Mouse (Mus musculus) heart, embryonic 16.5 days (tissue): ENCODE results near the gene Tnr. TPM values are rescaled to one million over a fixed set of nuclear protein-coding genes. Genes with fewer than 3 reads are reported as not detected.

Experiments
- ATAC-seq: fragments of 200-750 bp; cut with Nextera tagmentation; replicated peaks from 2 replicates; pipeline ENCODE4 v1.8.0; 2017; ENCODE audit warnings: moderate number of reproducible peaks; ENCODE audit not compliant: insufficient read depth, low FRiP score; ENCODE audit errors: extremely low read depth
- H3K27ac ChIP-seq: fragments of 300-500 bp; sonication (generic); 2 replicates; pipeline ENCODE4 v1.5.1; 2014; ENCODE audit warnings: mild to moderate bottlenecking, low read length, control low read depth, moderate library complexity
- H3K27me3 ChIP-seq: fragments of 300-500 bp; sonication (generic); 2 replicates; pipeline ENCODE4 v1.6.1; 2014; ENCODE audit warnings: low read length, mixed read lengths; ENCODE audit not compliant: control insufficient read depth, insufficient read depth
- H3K36me3 ChIP-seq: fragments of 300-500 bp; sonication (generic); 2 replicates; pipeline ENCODE4 v1.6.1; 2014; ENCODE audit not compliant: control insufficient read depth, insufficient read depth
- H3K4me1 ChIP-seq: fragments of 300-500 bp; sonication (generic); 2 replicates; pipeline ENCODE4 v1.6.1; 2014; ENCODE audit warnings: low read length, mixed read lengths; ENCODE audit not compliant: control insufficient read depth, insufficient read depth
- H3K4me2 ChIP-seq: fragments of 300-500 bp; sonication (generic); 2 replicates; pipeline ENCODE4 v1.6.1; 2014; ENCODE audit warnings: low read depth, mild to moderate bottlenecking, control low read depth, low read length
- H3K4me3 ChIP-seq: fragments of 300-500 bp; sonication (generic); 2 replicates; pipeline ENCODE4 v1.5.1; 2014; ENCODE audit warnings: mild to moderate bottlenecking, control low read depth, low read length
- H3K9ac ChIP-seq: fragments of 300-500 bp; sonication (generic); 2 replicates; pipeline ENCODE4 v1.6.1; 2014; ENCODE audit warnings: low read length, control low read depth
- H3K9me3 ChIP-seq: fragments of 300-500 bp; sonication (generic); replicated peaks from 2 replicates; pipeline ENCODE4 v1.6.1; 2016; ENCODE audit warnings: low read length; ENCODE audit not compliant: control insufficient read depth
- WGBS: fragments of 180-500 bp; shearing (Covaris S2); extraction: QIAGEN DNeasy Blood & Tissue Kit; methylation state at CpG from one replicate; pipeline ENCODE4 v1.1.7; 2014; 5-methylcytosine and 5-hydroxymethylcytosine counted together
- polyA plus RNA-seq: library from polyadenylated mRNA; unstranded; fragments of >200 nt; fragmentation: Nextera tagmentation; extraction: Ambion mirVana; gene quantifications from 2 replicates; pipeline ENCODE4 v1.2.1, GENCODE M21; 2015

Gene Tnr
- polyA plus RNA-seq, 1 experiment from 2014 or later = 0.32 TPM

DNA sequence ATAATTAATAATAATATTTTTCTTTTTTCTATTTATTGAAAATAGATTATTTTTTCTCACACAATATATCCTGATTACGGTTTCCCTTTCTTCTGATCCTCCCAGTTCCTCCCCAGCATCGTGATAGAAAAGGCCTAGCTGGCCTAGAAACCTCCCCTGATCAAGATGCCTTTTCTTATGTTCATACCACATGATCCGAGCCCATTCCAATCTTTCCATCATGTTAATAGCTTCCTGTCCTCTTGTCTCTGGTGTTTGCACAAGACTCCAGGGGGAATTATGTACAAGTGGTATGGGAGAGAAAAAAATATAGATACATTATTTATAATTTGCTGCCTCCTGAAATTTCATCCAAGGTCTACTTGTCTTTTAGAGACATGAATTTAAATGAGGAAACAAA, 377.1 kb downstream of the Tnr start:
- Histone ChIP-seq H3K36me3 (no peaks in the 10 kb centered on the region), H3K4me3 (no peak overlapping the region), H3K27me3 (no peaks in the 10 kb centered on the region), H3K27ac (no peak overlapping the region), H3K9me3 (no peaks in the 10 kb centered on the region), H3K4me1 (no peaks in the 10 kb centered on the region), H3K9ac (no peak overlapping the region), H3K4me2 (no peak overlapping the region)
- 57% methylated on average over 3 of the region's 3 CpGs for WGBS
- no peak for ATAC-seq

DNA sequence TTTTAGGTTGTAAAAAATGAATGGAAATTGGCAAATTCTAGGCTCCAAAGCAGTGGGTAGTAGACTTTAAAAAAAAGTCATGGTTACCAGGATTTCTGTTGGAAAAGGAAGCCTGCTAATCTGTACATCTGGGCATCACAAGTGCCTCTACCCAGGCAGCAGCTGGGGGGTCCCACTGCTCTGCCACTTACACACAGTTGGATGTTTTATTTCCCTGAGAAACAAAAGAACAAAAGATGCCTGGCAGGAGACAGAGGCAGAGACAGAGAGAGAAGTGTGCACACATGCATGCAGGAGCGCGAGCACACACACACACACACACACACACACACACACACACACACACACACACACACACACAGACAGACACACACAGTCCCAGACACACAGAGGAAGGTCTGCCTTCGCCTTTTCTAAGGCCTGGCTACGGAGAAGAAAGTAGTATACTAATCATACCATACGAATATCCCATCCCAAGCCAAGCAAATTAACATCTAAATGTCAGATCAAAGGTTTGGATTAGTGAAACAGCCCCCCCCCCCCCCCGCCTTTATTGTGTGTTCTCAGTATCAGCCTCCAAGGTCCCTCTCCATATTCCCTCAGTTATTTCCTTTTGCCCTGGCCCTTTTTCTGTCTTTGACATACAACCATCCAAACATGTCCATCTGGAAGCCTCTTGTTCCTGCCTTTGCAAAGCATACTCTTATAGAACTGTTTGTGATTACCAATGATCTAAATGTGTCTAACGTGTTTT, 378.0 kb downstream of the Tnr start:
- H3K9ac ChIP-seq = no peak overlapping the region

DNA sequence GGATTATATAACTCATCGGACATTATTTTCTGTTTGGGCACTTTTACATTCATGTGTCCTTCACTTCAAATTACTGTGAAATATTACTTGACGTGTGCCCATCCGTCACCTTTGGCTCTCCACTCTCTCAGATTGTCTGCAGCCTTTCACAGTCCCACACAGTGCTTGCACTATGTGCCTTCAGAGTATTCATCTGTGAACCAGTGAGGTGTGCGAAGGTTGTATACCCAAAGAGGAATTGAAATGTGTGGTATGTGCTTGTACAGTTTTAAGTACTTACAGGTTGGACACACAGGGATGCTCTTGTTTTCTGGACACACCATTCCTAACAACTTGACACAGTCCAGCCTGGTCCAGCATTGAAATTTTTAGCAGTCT, 378.5 kb downstream of the Tnr start:
- Histone ChIP-seq H3K36me3 (no peaks in the 10 kb centered on the region), H3K9ac (no peak overlapping the region), H3K9me3 (no peaks in the 10 kb centered on the region), H3K4me1 (no peaks in the 10 kb centered on the region), H3K27me3 (no peaks in the 10 kb centered on the region), H3K4me2 (no peak overlapping the region), H3K27ac (no peak overlapping the region), H3K4me3 (no peak overlapping the region)
- no peak for ATAC-seq
- WGBS = 87% methylated on average over 4 of the region's 4 CpGs

More for the DNA sequence above, 378.0 kb downstream of the Tnr start:
- Histone ChIP-seq H3K36me3 (no peaks in the 10 kb centered on the region), H3K27me3 (no peaks in the 10 kb centered on the region), H3K4me1 (no peaks in the 10 kb centered on the region), H3K9me3 (no peaks in the 10 kb centered on the region), H3K4me2 (no peak overlapping the region), H3K27ac (no peak overlapping the region), H3K4me3 (no peak overlapping the region)
- 72% methylated on average over 7 of the region's 7 CpGs for WGBS
- no peak for ATAC-seq

DNA sequence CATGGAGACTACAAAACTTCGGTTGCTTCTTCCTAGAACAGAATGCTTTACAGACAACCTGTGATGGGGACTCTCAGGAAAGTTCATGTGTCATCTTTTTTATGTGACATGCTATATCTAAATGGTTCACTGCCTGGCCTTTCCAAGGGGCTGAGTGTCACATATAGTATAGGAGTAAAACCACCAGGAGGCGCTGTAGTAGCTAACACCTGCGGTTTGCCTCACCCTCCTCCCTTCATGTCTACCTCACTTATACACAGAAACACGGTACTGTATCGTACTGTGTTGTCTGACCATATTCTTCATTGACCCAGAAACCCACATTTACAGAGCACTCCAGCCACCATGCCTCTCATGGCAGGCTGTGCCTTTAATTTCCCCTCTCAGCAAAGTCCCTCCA, 387.4 kb downstream of the Tnr start:
- 27% methylated on average over 5 of the region's 5 CpGs for WGBS
- H3K4me1 ChIP-seq = no peaks in the 10 kb centered on the region
- peak; percentile 69; the same call in 1 of the 2 replicates for ATAC-seq
- no peak overlapping the region for H3K27ac ChIP-seq
- H3K4me3 ChIP-seq = no peak overlapping the region
- H3K27me3 ChIP-seq = no peaks in the 10 kb centered on the region
- no peak overlapping the region for H3K9ac ChIP-seq
- no peaks in the 10 kb centered on the region for H3K36me3 ChIP-seq
- H3K4me2 ChIP-seq = no peak overlapping the region
- H3K9me3 ChIP-seq = no peaks in the 10 kb centered on the region

DNA sequence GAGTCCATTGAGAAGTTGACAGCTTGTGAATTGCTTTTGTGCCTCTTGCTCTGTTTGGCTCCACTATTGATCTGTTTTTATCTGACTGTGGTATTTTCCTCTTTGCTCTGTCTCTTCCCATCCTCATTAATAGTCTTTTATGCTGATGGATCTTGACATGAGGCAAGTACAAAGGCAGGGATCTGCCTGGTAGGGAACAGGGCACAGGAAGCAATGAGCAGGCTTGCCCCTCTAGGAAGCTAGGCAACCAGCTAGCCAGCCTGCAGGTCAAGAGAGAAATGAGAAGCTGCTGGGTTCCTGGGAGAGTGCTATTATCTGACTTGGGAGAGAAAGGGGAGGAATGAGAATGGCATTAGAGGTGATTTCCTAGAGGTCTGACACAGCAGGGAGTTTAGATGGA, 391.2 kb downstream of the Tnr start:
- H3K4me3 ChIP-seq = no peak overlapping the region
- H3K27me3 ChIP-seq = no peaks in the 10 kb centered on the region
- no peaks in the 10 kb centered on the region for H3K4me1 ChIP-seq
- H3K27ac ChIP-seq = no peak overlapping the region
- H3K4me2 ChIP-seq = no peak overlapping the region
- no peak overlapping the region for H3K9ac ChIP-seq
- no peak for ATAC-seq
- no peaks in the 10 kb centered on the region for H3K36me3 ChIP-seq
- H3K9me3 ChIP-seq = no peaks in the 10 kb centered on the region

DNA sequence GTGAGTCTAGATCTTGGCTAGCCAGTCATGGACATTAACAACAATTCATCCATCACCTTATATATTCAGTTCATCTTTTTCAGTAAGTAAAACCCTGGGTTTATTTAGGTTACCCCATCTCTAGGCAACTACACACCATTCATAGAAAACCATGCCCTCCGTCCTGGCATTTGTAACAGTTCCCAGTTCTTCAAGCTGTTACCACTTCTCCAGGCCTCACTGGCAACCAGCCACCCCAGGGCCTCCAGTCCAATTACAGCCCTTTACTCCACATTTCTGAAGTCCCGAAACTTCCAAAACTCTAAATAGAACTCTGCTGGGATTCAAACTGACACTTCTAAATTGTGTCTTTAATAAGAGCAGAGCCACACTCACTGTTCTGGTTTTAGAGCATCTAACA, 397.0 kb downstream of the Tnr start:
- 51% methylated on average over 2 of the region's 2 CpGs for WGBS
- no peaks in the 10 kb centered on the region for H3K27me3 ChIP-seq
- ATAC-seq = no peak
- no peak overlapping the region for H3K27ac ChIP-seq
- H3K9me3 ChIP-seq = no peaks in the 10 kb centered on the region
- H3K36me3 ChIP-seq = no peaks in the 10 kb centered on the region
- H3K4me3 ChIP-seq = no peak overlapping the region
- no peaks in the 10 kb centered on the region for H3K4me1 ChIP-seq
- no peak overlapping the region for H3K9ac ChIP-seq
- H3K4me2 ChIP-seq = no peak overlapping the region

DNA sequence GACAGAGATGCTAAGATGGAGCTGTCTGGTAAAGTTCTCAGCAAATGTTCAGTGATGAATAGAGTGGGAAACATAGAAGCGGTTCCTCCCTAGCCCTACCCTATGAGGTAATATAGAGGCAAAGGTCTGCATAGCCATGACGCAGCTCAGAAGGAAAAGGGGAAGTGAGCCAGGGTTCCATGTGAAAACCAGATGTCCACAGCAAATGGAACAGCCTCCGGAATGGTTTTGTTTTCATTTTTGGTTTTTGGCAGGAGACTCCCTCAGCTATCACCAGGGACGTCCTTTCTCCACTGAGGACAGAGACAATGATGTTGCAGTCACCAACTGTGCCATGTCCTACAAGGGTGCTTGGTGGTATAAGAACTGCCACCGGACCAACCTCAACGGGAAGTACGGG, 399.4 kb downstream of the Tnr start:
- H3K9me3 ChIP-seq = no peaks in the 10 kb centered on the region
- no peak overlapping the region for H3K4me3 ChIP-seq
- 72% methylated on average over 7 of the region's 7 CpGs for WGBS
- no peak overlapping the region for H3K4me2 ChIP-seq
- no peak overlapping the region for H3K9ac ChIP-seq
- H3K27me3 ChIP-seq = no peaks in the 10 kb centered on the region
- ATAC-seq = no peak; the same call in 1 of the 2 replicates
- no peak overlapping the region for H3K27ac ChIP-seq
- H3K36me3 ChIP-seq = no peaks in the 10 kb centered on the region
- no peaks in the 10 kb centered on the region for H3K4me1 ChIP-seq

DNA sequence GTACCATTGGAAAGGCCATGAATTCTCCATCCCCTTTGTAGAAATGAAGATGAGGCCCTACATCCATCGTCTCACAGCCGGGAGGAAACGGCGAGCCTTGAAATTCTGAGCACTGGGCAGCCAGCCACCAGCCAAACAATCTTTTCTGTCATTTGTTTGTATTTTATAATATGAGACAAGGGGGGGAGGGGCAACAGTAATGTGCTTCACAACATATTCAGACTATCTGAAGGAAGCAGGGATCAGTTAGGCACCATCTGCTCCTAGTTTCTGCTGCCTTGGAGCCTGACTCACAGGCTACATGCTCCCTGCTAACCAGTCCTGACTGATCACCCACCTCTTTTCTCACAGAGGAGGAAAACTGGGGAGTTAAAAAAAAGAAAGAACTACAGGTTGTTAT, 400.5 kb downstream of the Tnr start:
- no peak for ATAC-seq
- Histone ChIP-seq H3K9ac (no peak overlapping the region), H3K4me2 (no peak overlapping the region), H3K9me3 (no peaks in the 10 kb centered on the region), H3K4me1 (no peaks in the 10 kb centered on the region), H3K36me3 (no peaks in the 10 kb centered on the region), H3K4me3 (no peak overlapping the region), H3K27ac (no peak overlapping the region), H3K27me3 (no peaks in the 10 kb centered on the region)
- WGBS = 74% methylated on average over 4 of the region's 4 CpGs

DNA sequence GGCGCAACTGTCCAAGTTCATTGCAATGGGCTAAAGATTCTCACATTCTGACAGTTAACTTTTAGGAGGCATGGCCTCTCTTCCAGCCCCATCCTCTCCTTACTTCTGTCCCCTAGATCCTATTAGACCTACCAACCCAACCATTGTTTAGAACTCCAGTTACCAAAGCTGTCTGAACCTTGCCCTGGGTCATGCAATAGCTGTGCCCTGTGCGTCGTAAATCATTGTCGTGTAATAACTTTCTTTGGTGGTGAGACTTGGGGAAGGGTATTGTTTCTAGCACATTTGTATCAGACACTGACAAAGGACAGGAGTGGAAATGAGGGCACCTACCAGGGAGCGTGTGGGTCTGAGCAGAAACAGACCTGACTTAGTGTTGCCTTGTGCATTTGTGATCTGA, 401.1 kb downstream of the Tnr start:
- Histone ChIP-seq H3K36me3 (no peaks in the 10 kb centered on the region), H3K4me1 (no peaks in the 10 kb centered on the region), H3K4me2 (no peak overlapping the region), H3K4me3 (no peak overlapping the region), H3K27me3 (no peaks in the 10 kb centered on the region), H3K9ac (no peak overlapping the region), H3K27ac (no peak overlapping the region), H3K9me3 (no peaks in the 10 kb centered on the region)
- no peak for ATAC-seq
- 86% methylated on average over 5 of the region's 5 CpGs for WGBS
